Mouse (Mus musculus) erythroblast, embryonic 14.5 days (primary cell): ENCODE results near the gene Zfp341. TPM values are rescaled to one million over a fixed set of nuclear protein-coding genes. Genes with fewer than 3 reads are reported as not detected.
A peak's percentile ranks its signal among the peaks of the same experiment; 100 is the strongest.

Experiments used
- H3K27me3 ChIP-seq: 2 replicates; pipeline ENCODE4 v1.6.1; 2012; ENCODE audit warnings: inconsistent platforms; ENCODE audit not compliant: control insufficient read depth
- H3K36me3 ChIP-seq: 2 replicates; pipeline ENCODE4 v1.6.1; 2012; ENCODE audit warnings: mild to moderate bottlenecking, inconsistent platforms; ENCODE audit not compliant: control insufficient read depth
- H3K4me1 ChIP-seq: 2 replicates; pipeline ENCODE4 v1.6.1; 2012; ENCODE audit warnings: inconsistent platforms; ENCODE audit not compliant: control insufficient read depth
- H3K4me3 ChIP-seq: replicated peaks from 2 replicates; pipeline ENCODE3; 2012; ENCODE audit warnings: moderate library complexity, mild to moderate bottlenecking, inconsistent platforms
- H3K9me3 ChIP-seq: 2 replicates; pipeline ENCODE4 v1.6.1; 2012; ENCODE audit warnings: low read length, inconsistent platforms, mixed read lengths; ENCODE audit not compliant: control insufficient read depth
- GATA1 ChIP-seq: IDR thresholded peaks from 2 replicates; pipeline ENCODE4 v1.6.1; 2012; ENCODE audit warnings: low read length, inconsistent platforms, mixed read lengths
- TAL1 ChIP-seq: IDR thresholded peaks from 3 replicates; pipeline ENCODE4 v1.6.1; 2012; ENCODE audit warnings: low read length, inconsistent platforms, mixed read lengths
- polyA plus RNA-seq: library from polyadenylated mRNA; stranded (reverse); fragments of >175 nt; gene quantifications from 2 replicates; pipeline ENCODE4 v1.2.3, GENCODE M21; 2012

Gene Zfp341
- polyA plus RNA-seq, 1 experiment: 2.0 TPM

DNA sequence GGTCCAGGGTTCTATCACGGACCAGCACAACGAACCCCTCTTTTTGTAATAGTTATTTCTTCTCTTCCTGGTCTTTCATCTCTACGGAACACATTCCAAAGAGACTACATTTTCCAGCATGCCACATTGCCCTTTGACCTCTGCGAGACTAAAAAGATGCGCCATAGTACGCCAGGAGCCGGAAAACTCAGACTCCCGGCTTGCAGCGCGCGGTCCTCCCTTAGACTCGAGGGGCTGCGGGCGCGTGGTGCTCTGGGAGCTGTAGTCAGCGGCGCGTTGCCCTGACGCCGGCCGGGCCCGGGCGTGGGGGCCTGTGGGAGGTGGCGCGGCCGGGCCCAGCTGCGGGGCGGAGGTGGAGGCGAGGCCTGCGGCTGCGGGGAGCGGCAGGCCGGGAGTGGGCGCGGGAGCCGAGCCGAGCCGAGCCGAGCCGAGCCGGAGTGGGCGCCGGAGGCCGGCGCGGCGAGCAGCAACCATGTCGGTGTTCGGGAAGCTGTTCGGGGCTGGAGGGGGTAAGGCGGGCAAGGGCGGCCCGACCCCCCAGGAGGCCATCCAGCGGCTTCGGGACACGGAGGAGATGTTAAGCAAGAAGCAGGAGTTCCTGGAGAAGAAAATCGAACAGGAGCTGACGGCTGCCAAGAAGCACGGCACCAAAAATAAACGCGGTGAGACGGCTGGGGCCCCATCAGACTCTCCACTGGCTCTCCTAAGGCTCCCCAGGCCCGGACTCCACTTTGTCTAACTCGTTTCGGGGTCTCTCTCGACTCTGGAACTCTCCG, 43.8 kb downstream of the Zfp341 start:
- Histone ChIP-seq H3K36me3 (peaks cover 32% of the 10 kb centered on the region), H3K4me1 (peaks cover 66% of the 10 kb centered on the region), H3K27me3 (no peaks in the 10 kb centered on the region), H3K9me3 (no peaks in the 10 kb centered on the region), H3K4me3 (peak overlapping the region; percentile 91)
- TF ChIP-seq TAL1 (no peak), GATA1 (no peak)

DNA sequence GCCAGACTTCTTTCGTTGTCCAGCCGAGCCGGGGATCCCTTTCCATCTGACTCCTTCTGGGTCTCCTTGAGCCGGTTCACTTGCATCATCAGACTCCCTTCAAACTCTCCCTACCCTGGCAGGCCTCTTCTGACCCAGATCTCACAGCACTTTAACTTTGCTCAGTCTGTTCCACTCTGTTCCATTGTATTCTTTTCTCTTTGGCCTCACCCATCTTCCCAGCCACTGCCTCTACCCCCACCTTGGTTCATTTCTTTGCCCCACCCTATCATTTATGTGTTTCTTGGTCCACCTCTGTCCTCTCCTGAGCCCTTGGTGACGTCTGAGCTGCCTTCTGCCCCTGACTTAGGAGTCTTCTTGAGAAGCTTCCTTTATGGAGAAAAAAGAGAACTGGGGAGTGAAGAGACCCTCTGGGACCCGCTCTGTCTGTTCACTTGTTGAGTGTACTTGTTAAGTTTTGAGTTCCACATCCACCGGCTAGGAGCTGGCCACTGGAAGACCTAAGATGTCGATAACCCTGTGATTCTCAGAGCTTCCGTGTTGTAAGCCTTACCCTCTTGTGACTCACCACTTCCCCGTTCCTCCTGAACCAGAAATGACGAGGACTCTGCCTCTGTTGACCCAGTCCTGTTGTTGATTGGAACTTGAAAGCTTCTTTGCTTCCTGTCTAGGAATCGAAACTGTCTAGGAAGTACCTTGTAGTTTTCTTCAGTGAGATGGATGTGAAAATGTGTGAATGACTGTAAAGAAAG, 44.6 kb downstream of the Zfp341 start:
- H3K36me3 ChIP-seq: peaks cover 36% of the 10 kb centered on the region
- peaks cover 66% of the 10 kb centered on the region for H3K4me1 ChIP-seq
- TF ChIP-seq GATA1 (no peak), TAL1 (no peak)
- H3K9me3 ChIP-seq: no peaks in the 10 kb centered on the region
- H3K4me3 ChIP-seq: peak overlapping the region; percentile 91
- H3K27me3 ChIP-seq: no peaks in the 10 kb centered on the region

DNA sequence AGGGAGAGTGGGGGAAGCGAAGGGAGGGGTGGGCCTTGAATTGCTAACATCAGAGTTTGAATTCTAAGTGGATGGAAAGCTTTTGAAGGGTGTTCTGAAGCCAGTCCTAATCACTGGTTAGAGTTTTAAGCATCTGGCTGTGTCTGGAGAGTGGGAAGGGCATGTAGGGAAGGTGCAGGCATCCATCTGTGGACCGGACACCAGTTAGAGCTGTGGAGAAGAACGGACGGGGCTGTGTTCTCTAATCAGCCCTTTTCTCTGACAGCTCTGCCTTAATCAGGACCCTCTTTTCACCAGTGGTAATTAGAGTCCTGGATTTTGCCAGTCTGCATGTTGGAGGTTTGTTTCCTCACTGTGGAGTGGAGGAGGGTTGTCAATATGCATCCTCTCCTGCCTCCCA, 46.0 kb downstream of the Zfp341 start:
- no peak for TF ChIP-seq GATA1
- no peak for TF ChIP-seq TAL1
- H3K9me3 ChIP-seq: no peaks in the 10 kb centered on the region
- H3K27me3 ChIP-seq: no peaks in the 10 kb centered on the region
- peak overlapping the region; percentile 91 for H3K4me3 ChIP-seq
- H3K4me1 ChIP-seq: peaks cover 66% of the 10 kb centered on the region
- H3K36me3 ChIP-seq: peaks cover 46% of the 10 kb centered on the region

DNA sequence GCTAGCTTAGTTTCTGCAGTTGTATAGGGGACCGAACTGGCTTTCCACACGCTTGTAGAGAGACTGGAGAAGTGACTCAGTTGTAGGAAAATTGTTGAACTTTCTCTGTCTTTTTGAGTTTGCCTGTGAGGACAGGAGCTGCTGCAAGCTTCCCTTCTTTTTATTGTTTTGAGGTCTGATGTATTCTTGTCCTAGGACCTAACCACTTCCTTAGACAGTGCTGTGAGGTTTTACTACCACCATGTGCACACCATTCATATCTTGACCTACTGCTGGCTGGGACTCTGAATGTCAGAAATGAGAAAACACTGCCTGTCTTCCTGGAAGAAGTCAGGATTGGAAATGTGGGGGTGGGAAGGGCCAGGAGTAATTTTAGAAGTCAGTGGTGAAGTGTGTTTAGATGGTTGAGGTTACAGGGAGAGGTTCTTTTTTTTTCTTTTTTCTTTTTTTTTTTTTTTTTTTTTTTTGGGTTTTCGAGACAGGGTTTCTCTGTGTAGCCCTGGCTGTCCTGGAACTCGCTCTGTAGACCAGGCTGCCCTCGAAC, 46.5 kb downstream of the Zfp341 start:
- Histone ChIP-seq H3K36me3 (peaks cover 52% of the 10 kb centered on the region), H3K9me3 (no peaks in the 10 kb centered on the region), H3K4me3 (peak overlapping the region; percentile 91), H3K4me1 (peaks cover 61% of the 10 kb centered on the region), H3K27me3 (no peaks in the 10 kb centered on the region)
- TF ChIP-seq GATA1 (no peak), TAL1 (no peak)

DNA sequence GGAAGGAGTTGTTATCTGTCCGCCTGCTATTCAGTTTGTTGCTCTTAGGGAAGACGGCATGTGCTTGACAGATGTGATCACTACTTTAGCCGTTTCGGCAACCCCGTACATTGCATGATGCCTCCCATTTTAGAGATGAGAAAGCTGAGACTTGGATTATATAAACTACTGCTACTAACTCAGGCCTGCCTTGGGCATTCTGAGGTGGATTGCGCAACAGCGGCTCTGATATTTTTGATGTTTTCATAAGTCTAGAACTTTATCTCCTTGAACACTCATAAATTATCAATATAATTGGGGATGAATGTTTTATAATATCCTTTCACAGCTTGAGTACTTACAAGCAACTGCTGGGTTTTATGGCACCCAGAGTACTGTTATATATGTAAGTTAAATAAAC, 55.6 kb downstream of the Zfp341 start:
- Histone ChIP-seq H3K9me3 (no peaks in the 10 kb centered on the region), H3K4me1 (peaks cover 17% of the 10 kb centered on the region), H3K4me3 (no peak overlapping the region), H3K27me3 (no peaks in the 10 kb centered on the region), H3K36me3 (peaks cover 68% of the 10 kb centered on the region)
- TF ChIP-seq GATA1 (no peak), TAL1 (no peak)

DNA sequence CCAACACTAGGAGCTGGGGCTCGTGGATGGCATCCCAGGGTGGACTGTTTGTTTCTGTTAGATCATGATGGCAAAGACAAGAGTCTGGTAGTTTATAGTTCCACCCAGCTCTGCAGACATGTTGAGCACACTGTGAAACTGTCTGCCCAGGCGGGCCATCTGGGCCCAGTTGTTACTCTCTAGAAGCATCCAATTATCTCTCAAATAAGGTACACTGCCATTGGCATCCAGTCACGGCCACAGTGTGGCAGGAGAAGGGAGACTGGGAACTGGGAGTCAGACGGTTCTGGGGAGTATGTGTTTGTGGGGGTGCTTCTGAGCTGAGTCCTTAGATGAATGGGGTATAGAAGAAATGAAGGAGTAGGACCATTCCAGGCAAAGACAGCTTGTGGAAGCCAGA, 57.0 kb downstream of the Zfp341 start:
- Histone ChIP-seq H3K4me3 (no peak overlapping the region), H3K27me3 (no peaks in the 10 kb centered on the region), H3K9me3 (no peaks in the 10 kb centered on the region), H3K4me1 (peaks cover 21% of the 10 kb centered on the region), H3K36me3 (peaks cover 59% of the 10 kb centered on the region)
- no peak for TF ChIP-seq TAL1
- TF ChIP-seq GATA1: no peak

DNA sequence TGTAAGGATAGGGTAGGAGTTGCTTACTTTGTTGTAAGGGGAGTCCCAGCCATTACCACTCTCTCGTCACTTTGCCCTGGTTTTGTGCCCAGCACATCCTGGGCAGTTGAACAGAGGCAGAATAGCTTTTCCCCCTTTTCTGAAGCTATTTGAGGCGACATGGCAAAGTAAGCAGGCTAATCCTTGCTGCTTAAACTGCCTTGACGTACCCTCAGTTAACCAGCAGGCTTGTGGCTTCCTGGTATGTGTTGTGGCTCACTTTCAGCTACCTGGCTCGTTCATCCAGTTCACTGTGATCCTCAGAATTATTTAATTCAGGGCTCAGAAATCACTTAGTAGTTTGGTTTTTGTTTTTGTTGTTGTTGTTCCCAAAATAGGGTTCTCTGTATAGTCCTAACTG, 57.6 kb downstream of the Zfp341 start:
- no peak overlapping the region for H3K4me3 ChIP-seq
- TF ChIP-seq TAL1: no peak
- no peak for TF ChIP-seq GATA1
- no peaks in the 10 kb centered on the region for H3K27me3 ChIP-seq
- H3K9me3 ChIP-seq: no peaks in the 10 kb centered on the region
- peaks cover 25% of the 10 kb centered on the region for H3K4me1 ChIP-seq
- H3K36me3 ChIP-seq: peaks cover 61% of the 10 kb centered on the region

DNA sequence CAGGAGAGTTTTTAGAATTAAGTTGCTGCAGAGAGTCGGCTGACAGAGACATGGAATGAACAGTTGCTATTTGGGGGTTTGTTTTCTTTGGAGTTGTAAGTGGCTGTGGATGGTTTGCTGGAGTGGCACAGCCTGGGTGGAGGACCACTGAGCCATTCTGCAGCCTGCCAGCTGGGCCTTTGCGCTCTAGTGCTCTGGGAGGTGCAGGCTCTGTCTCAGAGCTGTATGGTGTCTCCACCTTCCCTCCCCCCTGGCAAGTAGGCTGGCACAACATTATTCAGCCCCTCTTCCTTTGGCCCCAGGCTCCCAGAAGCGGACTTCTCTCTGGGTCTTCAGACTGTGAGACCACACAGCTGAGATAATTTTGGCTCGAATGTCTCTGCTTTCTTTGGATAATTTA, 60.9 kb downstream of the Zfp341 start:
- H3K36me3 ChIP-seq: peaks cover 48% of the 10 kb centered on the region
- H3K27me3 ChIP-seq: no peaks in the 10 kb centered on the region
- TF ChIP-seq TAL1 (no peak), GATA1 (no peak)
- H3K9me3 ChIP-seq: no peaks in the 10 kb centered on the region
- no peak overlapping the region for H3K4me3 ChIP-seq
- H3K4me1 ChIP-seq: peaks cover 42% of the 10 kb centered on the region
